Mouse (Mus musculus) right cerebral cortex, adult 18-20 months (tissue): Measurements from ENCODE around the gene Tubb5.
A peak's percentile ranks its signal among the peaks of the same experiment; 100 is the strongest.
"Not testable (repeated sequence)": the region's sequence is repeated elsewhere in the genome, so short reads cannot be mapped to it uniquely, and the experiment has no call there.

ENCODE experiments used
- DNase-seq: peaks from one replicate; pipeline ENCODE4 v3.0.0; 2022; ENCODE audit warnings: mixed read lengths

The Tubb5 gene

DNA sequence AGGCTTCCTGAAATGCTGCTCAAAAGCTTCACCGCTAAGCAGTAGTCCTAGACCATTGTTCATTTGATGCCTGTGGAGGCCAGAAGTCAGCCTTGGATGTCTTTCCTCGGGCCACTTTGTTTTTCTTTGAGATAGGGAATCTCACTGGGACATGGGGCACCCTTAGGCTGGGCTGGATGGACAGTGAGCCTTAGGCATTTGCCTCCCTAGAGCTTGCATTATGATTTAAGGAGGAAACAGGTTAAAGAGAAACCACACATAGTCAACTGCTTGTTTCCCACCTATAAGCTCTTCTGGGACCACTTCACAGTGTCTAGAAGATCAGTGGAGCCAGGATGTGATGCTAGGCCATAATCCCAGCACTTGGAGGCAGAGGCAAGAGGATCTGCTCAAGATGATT, 21.7 kb upstream of the Tubb5 start:
- DNase-seq = no peak

DNA sequence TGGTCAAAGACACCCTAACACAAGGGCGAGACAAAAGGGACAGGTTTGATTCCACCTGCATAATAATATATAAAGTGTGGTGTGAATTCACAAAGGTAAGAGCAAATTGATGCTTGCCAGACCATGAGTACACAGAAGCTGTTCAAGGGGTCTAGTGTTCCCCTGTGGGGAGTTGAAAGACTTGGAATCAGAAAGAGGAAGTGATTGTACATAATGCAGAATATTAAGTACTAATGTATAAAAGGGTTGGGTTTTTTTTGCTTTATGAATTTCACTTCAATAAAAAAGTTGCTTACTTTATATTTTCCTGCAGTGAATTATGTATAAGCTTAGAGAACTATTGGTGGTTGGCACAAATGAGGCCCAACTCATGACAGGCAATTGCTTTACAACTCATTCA, 21.3 kb upstream of the Tubb5 start:
- no peak for DNase-seq

DNA sequence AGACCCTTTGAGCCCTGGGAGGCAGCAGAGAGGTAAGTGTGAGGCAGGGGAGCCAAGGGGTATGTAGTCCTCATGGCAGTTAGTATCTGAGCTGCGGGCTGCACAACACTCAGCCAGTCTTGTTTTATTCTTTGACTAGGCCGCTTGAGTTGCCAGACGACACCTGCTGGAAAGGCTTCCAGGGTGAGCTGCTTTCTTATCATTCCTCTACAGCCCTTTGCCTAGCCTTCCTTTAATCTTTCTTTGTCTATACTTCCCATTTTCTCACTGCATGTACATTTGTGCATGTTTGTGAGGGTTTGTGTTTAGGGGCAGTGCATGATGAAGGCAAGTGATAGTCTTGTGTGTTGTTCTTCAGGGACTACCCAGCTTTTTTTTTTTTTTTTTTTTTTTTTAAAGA, 12.9 kb upstream of the Tubb5 start:
- no peak for DNase-seq

DNA sequence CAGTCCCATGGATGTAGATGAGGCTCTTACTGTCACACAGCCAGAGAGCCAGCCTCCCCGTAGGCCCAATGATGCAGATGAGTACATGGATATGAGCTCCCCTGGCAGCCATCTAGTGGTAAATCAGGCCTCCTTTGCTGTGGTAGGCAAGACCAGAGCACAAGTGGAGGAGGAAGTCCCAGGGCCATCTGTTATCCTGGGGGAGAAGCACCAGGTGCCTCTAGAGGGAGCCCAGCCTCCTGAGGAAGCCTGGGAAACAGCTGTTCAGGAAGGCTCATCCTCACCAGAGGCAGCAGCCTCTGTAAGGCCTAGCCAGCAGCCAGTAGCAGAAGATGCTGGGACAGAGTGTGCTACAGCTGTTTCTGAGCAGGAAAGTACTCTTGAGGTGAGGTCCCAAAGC, 10.0 kb upstream of the Tubb5 start:
- peak; percentile 72 for DNase-seq

DNA sequence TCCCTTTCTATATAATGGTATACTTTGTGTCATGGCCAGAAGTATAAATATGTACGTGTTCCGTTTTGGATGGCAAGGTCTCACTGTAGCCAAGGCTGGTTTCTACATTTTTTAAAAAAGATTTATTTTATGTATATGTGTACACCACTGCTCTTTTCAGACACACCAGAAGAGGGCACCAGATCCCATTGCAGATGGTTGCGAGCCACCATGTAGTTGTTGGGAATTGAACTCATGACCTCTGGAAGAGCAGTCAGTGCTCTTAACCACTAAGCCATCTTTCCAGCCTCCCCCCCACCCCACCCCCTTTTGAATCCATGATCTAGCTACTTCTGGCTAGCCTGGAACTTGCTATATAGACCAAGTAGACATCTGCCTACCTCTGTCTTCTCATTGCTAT, 5.4 kb upstream of the Tubb5 start:
- no peak for DNase-seq

DNA sequence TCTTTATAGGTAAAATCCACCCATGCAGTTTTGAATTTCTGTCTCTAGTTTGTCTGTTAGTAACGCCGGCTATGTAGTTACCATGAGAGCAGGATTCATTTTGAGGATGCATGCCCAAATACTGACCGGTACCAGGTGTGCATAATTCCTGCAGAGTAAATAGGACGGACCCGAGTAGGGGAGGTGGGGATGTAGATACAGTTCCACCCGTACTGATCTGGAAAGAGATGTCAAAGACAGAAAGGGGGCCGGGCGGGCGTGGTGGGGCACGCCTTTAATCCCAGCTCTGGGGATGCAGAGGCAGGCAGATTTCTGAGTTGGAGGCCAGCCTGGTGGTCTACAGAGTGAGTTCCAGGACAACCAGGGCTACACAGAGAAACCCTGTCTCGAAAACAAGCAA, 3.9 kb upstream of the Tubb5 start:
- DNase-seq = no peak

DNA sequence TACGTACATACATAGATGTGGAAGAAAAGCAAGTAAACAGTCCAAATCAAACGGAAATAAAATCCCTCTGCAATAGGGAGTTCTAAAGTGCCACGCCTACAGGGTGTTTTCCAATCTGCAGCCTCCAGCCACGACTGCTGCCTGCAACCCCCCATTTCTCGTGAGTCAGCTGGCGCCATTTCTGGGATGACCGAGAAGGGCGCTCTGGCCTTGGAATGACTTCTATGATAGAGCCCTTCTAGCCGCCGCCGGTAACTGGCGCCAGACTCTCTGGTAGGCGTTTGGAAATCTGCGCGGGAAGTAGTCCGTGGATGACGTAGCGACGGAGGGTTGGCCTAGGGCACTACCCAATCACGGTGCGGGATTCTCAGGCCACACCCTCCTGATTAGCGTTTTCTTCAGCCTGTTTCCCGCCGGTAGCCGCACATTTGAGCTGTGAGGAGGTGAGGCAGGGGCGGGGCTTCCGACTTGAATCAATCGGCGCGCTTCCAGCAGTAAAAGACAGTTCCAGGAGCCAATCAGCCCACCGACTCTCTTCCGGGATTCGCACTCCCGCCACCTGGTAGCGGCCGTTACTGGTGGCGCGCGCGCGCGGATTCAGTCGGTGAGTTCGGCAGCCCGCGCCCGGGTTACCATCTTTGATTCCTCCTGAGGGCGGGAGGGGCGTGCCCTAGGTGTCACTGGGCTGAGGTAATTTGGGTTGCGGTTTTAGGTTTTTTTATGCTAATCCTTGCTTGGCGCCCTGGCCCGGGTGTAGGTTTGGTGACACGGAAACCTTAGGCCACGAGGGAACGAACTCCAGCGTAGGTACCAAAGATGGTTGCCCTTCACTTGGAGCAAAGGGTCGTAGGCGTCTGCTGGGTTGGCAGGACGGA, 3.2 kb upstream of the Tubb5 start, which contains the start of gene Mdc1:
Gene Mdc1 (plus strand): TSS at position 440 of the 875 bp plus-strand sequence.
- DNase-seq = peak; percentile 100

DNA sequence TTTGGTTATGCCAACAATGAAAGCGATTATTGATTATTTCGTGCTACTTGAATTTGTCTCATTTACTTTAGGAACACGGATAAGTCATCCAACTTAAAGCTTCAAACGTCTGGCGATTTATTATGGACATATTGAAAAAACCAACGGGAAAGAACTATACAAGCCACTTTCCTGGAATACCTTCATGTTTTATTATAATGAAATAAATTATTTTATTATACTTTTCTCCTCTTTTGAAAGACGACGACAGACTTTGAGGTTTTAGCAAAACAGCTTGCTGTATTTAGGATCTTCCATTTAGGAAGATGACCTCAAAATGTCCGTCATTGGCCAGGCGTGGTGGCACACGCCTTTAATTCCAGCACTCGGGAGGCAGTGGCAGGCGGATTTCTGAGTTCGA, 2.5 kb upstream of the Tubb5 start:
- no peak for DNase-seq

DNA sequence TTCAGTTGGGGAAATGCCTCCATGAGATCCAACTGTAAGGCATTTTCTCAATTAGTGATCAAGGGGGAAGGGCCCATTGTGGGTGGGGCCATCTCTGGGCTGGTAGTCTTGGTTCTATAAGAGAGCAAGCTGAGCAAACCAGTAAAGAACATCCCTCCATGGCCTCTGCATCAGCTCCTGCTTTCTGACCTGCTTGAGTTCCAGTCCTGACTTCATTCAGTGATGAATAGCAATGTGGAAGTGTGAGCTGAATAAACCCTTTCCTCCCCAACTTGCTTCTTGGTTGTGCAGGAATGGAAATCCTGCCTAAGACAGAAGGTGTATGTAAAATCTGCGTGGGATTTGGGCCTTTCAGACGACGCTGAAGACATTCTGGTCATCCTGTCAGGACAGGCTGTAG, 896 bp upstream of the Tubb5 start:
- not testable (repeated sequence) for DNase-seq

DNA sequence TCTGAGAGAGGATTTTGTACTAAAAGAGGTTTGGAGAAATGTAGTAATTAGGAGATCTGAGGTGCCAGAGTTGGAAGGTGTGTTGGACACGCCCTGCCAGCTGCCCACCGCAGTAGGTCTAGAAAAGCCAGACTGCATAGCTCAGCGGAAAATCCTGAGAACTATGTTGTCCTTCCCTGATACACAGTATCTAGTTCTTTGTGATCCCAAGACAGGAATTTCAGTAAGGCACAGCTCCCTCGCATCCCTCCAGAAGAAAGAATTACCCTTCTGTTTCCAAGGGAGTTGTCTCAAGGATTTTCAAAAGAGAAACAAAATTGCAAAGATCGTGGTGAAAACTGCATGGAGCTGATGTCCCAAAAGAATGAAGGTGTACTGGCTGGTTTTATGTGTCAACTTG, 464 bp upstream of the Tubb5 start:
- DNase-seq = no peak

DNA sequence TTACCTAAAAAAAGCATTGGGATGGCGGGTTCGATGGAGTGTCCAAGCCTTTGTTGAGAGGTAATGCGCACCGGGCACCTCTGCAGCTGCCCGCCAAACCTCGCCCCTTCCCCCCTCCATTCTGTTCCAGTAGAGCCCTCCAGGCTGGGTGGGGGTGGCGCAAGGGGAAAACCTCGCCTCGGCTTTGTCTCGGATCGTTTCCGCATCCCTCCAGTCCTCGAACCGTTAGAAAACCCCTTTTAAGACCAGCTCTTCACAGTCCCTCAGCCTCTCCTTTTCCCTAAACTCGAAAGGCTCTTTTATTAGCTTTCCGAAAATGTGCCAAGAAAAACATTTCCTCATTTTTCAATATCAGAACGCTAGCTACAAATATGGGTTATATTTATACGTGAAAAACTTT, 619 bp downstream of the Tubb5 start:
- no peak for DNase-seq

DNA sequence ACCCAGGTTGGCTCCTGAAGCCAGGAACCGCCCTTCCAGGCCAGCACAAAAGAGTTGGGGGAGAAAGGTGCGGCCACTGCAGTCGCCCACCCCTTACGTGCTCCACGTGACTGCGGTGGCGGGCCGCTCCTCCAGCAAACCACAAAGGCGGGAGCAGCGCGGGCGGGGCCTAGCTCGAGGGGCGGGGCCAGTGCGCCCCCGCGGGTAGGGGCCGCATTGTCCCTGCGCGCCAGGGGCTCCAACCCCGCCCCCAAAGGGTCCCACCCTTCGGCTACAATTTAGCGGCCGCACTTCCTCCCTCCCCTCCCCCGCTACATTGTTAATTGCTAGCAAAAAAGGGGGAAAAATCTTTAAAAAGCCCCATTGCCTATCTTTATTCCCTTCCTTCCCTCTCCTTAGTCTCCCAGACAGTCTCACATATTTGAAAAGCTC, 1.1 kb downstream of the Tubb5 start:
- DNase-seq = peak; percentile 90

DNA sequence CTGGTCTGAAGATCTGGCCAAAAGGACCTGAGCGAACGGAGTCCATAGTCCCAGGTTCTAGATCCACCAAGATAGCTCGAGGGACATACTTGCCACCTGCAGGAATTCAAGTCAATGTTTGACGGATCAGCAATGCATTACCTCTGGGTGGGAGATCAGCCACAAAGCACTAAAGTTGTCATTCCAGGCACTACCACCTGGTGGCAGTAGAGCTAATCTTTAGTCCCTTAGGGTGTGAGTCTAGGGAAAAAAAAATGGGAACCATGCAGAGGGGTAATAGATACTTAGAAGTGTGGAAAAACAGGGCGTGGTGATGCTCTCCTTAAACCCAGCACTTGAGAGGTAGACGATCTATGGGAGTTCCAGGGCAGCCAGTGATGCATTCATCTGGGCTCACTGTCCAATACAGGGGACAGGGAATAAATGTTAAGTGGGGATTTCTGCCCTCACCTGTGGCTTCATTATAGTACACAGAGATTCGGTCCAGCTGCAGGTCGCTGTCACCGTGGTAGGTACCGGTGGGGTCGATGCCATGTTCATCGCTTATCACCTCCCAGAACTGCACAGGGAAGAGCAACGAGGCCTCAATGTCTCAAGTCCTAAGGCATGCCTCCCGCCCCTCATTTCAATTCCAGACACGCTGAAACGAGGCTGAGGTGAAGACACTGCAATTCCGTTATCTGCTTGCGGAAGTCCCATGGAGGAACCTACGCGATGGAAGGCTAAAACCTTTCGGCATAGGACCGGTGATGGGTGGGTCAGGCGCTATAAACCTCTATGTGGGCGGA, 1.7 kb downstream of the Tubb5 start:
- DNase-seq = peak; percentile 90

DNA sequence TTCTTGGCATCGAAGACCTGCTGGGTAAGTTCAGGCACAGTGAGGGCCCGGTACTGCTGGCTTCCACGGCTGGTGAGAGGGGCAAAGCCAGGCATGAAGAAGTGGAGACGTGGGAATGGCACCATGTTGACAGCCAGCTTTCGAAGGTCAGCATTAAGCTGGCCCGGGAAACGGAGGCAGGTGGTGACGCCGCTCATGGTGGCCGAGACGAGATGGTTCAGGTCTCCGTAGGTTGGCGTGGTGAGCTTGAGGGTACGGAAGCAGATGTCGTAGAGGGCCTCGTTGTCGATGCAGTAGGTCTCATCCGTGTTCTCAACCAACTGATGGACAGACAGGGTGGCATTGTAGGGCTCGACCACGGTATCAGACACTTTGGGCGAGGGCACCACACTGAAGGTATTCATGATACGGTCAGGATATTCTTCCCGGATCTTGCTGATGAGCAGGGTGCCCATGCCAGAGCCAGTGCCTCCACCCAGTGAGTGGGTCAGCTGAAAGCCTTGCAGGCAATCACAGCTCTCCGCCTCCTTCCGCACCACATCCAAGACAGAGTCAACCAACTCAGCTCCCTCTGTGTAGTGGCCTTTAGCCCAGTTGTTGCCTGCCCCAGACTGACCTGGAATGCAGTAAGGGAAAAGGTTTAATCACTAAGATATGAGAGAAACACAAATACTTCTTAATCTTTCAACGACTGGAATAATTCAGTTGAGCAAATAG, 2.5 kb downstream of the Tubb5 start:
- DNase-seq = no peak

DNA sequence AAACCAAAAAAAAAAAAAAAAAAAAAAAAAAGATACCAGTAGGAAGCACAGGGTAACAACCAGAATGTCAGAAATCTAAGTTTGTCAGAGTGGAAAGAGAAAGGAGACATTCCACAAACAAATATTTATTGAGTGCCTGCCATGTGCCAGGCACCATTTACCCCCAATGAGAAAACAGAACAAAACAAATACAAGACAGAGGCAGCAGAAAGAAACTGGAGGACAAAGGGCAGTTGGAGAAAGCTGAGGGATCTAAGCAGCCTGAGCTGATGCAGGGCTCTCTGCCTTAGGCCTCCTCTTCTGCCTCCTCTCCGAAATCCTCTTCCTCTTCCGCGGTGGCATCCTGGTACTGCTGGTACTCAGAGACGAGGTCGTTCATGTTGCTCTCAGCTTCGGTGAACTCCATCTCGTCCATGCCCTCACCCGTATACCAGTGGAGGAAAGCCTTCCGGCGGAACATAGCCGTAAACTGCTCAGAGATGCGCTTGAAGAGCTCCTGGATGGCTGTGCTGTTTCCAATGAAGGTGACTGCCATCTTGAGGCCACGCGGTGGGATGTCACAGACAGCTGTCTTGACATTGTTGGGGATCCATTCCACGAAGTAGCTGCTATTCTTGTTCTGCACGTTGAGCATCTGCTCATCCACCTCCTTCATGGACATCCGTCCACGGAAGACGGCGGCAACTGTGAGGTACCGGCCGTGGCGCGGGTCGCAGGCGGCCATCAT, 3.2 kb downstream of the Tubb5 start:
- DNase-seq = no peak

DNA sequence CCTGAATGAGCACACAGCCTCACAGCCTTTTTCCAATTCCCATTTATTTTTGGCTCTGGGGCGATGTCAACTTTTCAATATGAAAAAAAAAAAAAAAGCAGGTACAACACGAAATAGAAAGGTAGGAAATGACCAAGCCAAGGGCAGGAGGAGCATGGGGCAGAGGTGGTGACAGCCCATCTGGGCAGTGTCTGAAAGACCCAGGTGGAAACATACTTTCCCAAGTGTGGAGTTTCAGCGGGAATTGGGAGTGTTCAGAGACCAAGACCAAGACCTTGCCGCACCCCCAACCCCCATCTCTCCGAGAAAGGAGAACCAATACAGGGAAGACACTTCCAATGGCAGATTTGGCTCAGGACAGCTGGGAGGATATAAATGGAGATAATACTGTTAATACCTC, 4.2 kb downstream of the Tubb5 start:
- DNase-seq = no peak

DNA sequence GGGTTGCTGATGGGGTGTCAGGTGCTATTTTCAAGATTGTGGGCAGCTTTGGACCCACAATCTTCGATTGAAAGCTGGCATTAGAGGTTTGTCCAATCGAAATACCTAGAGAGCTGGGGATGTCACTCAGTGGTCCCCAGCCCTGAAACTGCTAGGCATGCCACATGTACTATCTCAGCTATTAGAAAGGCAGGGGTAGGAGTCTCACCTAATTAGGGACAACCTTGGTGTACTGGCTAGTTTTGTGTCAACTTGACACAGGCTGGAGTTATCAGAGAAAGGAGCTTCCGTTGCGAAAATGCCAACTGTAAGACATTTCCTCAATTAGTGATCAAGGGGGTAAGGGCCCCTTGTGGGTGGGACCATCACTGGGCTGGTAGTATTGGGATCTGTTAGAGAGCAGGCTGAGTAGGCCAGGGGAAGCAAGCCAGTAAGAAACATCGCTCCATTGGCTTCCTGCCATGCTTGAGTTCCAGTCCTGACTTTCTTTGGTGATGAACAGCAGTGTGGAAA, 4.8 kb downstream of the Tubb5 start:
- no peak for DNase-seq

DNA sequence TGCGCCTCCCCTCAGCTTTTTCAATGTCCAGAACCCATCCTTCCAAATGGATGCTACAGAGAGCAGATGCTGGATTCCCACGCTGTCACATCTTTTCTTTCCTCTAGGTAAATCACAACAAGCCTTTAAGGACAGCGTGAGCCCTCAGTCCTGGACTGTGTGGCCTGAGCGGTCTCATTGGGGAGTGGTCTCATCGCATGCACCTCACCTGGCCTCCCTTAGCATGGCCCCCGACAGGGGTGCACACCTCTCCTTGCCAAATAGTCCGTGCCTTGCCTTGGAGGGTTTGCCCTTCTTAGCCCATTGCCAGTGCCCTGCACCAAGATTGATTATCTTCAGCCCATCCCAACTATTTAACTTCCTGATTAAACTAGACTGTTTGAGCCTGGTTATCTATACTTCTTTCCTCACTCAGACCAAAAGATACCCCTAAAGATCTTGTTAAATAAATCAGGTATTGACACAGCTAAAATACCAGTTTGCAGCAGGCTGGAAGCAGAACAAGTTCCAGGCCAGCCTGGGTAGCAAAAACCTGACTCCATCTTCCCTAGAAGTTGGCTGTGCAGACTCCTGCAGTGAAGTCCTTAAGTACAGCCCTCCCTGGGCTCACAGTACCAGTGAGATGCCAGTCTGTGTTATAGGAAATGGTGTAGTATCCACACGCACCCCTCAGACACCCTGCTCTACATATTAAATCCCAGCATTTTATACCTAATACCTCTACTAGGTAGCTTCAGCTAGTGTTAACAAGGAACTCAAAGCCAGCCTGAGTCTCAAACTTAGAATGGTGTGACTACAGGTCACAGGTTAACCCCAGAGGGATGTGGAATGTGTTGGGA, 5.5 kb downstream of the Tubb5 start:
- no peak for DNase-seq

DNA sequence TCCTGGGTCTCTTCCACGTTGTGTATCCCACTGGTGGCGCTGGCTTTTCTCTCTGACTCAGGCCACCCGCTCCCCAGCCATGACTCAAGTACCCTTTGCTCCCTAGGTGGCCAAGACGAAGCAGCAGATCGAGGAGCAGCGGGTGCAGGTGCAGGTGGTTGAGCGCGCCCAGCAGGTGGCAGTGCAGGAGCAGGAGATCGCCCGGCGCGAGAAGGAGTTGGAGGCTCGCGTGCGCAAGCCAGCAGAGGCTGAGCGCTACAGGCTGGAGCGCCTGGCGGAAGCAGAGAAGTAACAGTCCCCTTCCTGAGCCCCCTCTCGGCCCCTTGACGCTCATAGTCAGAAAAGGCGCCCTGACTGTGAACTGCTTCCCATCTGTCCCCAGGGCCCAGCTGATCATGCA, 8.4 kb downstream of the Tubb5 start:
- DNase-seq = peak; percentile 89

DNA sequence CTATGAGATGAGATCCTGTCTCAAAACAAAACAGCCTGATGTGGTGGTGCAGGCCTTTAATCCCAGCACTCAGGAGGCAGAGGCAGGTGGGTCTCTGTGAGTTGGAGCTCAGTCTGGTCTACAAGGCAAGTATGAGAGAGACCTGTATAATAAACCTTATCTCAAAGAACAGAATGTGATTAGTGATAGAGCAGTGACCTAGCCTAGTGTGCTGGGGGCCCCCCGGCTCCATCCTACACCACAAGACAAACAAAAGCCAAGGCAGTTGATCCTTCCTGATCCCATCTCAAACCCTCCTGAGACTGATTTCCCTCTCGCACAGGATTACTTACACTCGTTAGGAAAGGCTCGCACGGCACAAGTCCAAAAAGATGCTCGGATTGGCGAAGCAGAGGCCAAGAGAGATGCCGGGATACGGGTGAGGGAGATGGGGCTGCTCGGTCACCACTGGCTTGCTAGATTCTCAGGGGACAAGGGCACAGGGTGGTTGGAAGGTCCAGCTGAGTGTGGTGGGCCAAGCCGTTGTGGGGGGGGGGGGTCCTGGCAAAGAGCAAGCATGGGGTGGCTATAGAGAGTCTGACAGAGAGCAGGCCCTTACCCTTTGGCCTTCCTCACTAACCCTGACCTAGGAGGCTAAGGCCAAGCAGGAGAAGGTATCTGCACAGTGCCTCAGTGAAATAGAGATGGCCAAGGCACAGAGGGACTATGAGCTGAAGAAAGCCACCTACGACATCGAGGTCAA, 12.8 kb downstream of the Tubb5 start:
- DNase-seq = no peak

DNA sequence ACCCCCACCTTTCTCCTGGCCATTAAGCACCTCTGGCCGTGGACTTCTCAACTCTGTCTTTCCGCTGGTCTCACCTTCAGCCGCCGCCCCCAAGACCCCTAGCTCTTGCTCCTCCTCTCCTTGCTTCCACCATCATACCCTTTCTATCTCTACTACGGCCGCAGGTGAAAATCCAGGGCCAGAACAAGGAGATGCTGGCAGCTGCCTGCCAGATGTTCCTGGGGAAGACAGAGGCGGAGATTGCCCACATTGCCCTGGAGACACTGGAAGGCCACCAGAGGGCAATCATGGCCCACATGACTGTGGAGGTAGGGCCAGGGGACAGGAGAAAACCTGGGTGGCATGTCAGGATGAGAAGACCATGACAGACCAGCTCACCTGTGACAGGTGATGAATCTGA, 13.7 kb downstream of the Tubb5 start:
- DNase-seq = no peak
